Mouse (Mus musculus) heart, postnatal 0 days (tissue): Measurements from ENCODE around the gene Jak2. TPM values are rescaled to one million over a fixed set of nuclear protein-coding genes. Genes with fewer than 3 reads are reported as not detected.

Source experiments
- ATAC-seq: fragments of 200-750 bp; cut with Nextera tagmentation; 2 replicates; pipeline ENCODE4 v1.8.0; 2017; ENCODE audit warnings: low read depth, moderate number of reproducible peaks, moderate library complexity; ENCODE audit not compliant: insufficient read depth
- DNase-seq: peaks from one replicate; pipeline ENCODE4 v3.0.0-alpha.2; 2016; ENCODE audit warnings: low spot score
- H3K27ac ChIP-seq: fragments of 300-500 bp; sonication (generic); 2 replicates; pipeline ENCODE4 v1.5.1; 2014; ENCODE audit warnings: low read depth, mild to moderate bottlenecking
- H3K27me3 ChIP-seq: fragments of 300-500 bp; sonication (generic); 2 replicates; pipeline ENCODE4 v1.6.1; 2014; ENCODE audit warnings: low read length, mixed read lengths; ENCODE audit not compliant: control insufficient read depth, insufficient read depth
- H3K36me3 ChIP-seq: fragments of 300-500 bp; sonication (generic); replicated peaks from 2 replicates; pipeline ENCODE4 v1.6.1; 2014; ENCODE audit warnings: low read length, mixed read lengths; ENCODE audit not compliant: control insufficient read depth, insufficient read depth
- H3K4me1 ChIP-seq: fragments of 300-500 bp; sonication (generic); 2 replicates; pipeline ENCODE4 v1.6.1; 2014; ENCODE audit warnings: antibody characterized with exemption; ENCODE audit not compliant: control insufficient read depth, insufficient read depth
- H3K4me2 ChIP-seq: fragments of 300-500 bp; sonication (generic); 2 replicates; pipeline ENCODE4 v1.6.1; 2014; ENCODE audit warnings: low read depth, mild to moderate bottlenecking, low read length, moderate library complexity
- H3K4me3 ChIP-seq: fragments of 300-500 bp; sonication (generic); 2 replicates; pipeline ENCODE4 v1.5.1; 2014; ENCODE audit warnings: low read depth, low read length
- H3K9ac ChIP-seq: fragments of 300-500 bp; sonication (generic); replicated peaks from 2 replicates; pipeline ENCODE4 v1.6.1; 2014; ENCODE audit warnings: low read depth, low read length, mixed read lengths
- H3K9me3 ChIP-seq: fragments of 300-500 bp; sonication (generic); replicated peaks from 2 replicates; pipeline ENCODE4 v1.6.1; 2016; ENCODE audit warnings: low read length; ENCODE audit not compliant: control insufficient read depth
- CTCF ChIP-seq: IDR thresholded peaks from 2 replicates; pipeline ENCODE4 v1.5.1; 2016; ENCODE audit warnings: antibody characterized with exemption, control low read depth, low read depth
- EP300 ChIP-seq: IDR thresholded peaks from 2 replicates; pipeline ENCODE4 v1.6.1; 2016; ENCODE audit warnings: antibody characterized with exemption, low read depth
- WGBS: fragments of 180-500 bp; shearing (Covaris S2); extraction: QIAGEN DNeasy Blood & Tissue Kit; methylation state at CpG from one replicate; pipeline ENCODE4 v1.1.7; 2014; 5-methylcytosine and 5-hydroxymethylcytosine counted together
- polyA plus RNA-seq: library from polyadenylated mRNA; unstranded; fragments of >200 nt; fragmentation: Nextera tagmentation; extraction: Ambion mirVana; gene quantifications from 2 replicates; pipeline ENCODE4 v1.2.1, GENCODE M21; 2015
- total RNA-seq: library from RNA; depleted of rRNA; stranded (reverse); fragments of >200 nt; gene quantifications from 2 replicates; pipeline ENCODE4 v1.2.3, GENCODE M21; 2014; ENCODE audit warnings: low replicate concordance

Gene Jak2
- total and polyA plus RNA-seq, 2 experiments from 2014 or later: 5.2 to 11.5 TPM

DNA sequence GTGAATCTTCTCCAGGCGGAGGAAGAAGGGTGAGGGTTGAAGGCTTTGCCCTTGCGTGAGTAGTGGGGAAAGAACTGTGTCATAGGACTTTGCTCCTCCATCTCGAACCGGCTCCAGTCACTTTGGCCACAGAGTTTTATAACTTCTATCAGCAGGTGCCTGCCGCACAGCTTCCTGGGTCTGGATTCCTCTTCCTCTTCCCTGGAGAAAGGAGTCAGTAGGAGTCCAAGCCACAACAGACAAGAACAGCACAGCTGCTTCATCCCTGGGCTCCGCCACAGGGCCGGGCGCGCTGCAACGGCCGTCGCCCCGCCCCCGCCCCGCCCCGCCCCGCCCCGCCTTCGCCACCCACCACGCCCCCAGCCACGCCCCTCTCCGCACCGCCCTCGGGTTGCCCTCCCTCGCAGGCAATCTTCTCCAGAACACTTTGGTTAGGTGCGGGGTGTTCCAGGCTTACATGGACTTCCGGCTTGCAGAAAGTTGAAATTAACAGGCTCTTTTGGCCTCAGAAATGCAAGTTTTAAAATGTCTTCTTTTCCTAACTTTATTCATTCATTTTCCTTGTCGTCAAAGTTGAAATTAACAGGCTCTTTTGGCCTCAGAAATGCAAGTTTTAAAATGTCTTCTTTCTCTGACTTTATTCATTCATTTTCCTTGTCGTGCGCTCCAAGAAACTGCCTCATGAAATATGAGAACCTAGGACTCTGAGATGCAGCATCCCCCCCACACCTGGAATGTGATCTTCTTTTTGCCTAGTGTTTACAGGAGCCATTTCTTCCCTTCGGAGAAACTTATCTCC lies 73.6 kb downstream of the Jak2 start, which contains the start of gene Insl6:
Insl6 (minus strand) TSS at position 304 of the 799 bp plus-strand sequence.
- no peaks in the 10 kb centered on the region for H3K36me3 ChIP-seq
- TF ChIP-seq EP300: no peak
- no peak for TF ChIP-seq CTCF
- H3K4me2 ChIP-seq: peak within 1 kb of the TSS; percentile 70
- H3K4me3 ChIP-seq: peak within 1 kb of the TSS; percentile 37
- DNase-seq: peak; percentile 66
- H3K27ac ChIP-seq: no peak within 1 kb of the TSS
- H3K9ac ChIP-seq: 0 out of 2 replicates have a peak within 1 kb of the TSS, but pooled peaks have one; percentile 17
- WGBS: 5% methylated on average over 31 of the region's 31 CpGs
- peak; percentile 98 for ATAC-seq
- H3K27me3 ChIP-seq: 0 out of 2 replicates have a peak, but pooled peaks cover 6% of the 10 kb centered on the region
- no peaks in the 10 kb centered on the region for H3K4me1 ChIP-seq
- H3K9me3 ChIP-seq: no peaks in the 10 kb centered on the region

DNA sequence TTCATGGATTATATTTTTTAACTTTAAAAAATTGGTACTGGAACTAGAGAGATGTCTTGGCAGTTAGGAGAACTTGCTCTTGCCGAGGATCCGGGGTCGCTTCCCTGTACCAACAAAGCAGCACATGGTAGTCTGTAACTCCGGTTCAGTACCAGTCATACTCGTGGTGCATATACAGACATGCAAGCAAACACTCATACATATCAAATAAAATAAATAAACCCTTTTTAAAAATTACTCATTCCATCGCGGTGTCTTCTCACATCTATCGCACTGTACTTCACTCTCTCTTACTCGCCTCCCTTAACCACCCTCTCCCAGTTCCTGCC lies 74.2 kb downstream of the Jak2 start:
- H3K9me3 ChIP-seq: no peaks in the 10 kb centered on the region
- H3K4me2 ChIP-seq: peak overlapping the region; percentile 70
- 0 out of 2 replicates have a peak, but pooled peaks cover 6% of the 10 kb centered on the region for H3K27me3 ChIP-seq
- peak overlapping the region; percentile 37; the same call in 1 of the 2 replicates for H3K4me3 ChIP-seq
- no peaks in the 10 kb centered on the region for H3K36me3 ChIP-seq
- DNase-seq (no peak), ATAC-seq (no peak)
- 65% methylated on average over 9 of the region's 9 CpGs for WGBS
- no peak overlapping the region for H3K27ac ChIP-seq
- TF ChIP-seq EP300 (no peak), CTCF (no peak)
- no peak overlapping the region for H3K9ac ChIP-seq
- no peaks in the 10 kb centered on the region for H3K4me1 ChIP-seq

DNA sequence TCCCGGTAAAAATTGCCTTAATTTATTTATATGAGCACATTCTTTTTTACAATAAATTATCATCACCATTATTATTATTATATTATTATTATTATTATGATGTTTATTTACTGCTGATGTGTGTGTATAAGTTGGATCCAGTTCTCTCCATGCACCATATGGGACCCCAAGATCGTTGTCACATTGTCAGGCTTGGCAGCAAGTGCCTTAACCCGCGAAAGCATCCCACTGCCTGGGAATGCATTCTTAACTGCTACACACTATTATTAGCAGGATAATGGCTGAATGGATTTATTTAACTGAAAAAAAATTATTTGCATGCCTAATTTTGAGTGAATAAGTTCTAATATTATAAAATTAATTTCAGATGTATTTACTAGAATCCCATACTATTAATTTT lies 74.8 kb downstream of the Jak2 start:
- Histone ChIP-seq H3K27ac (no peak overlapping the region), H3K4me1 (no peaks in the 10 kb centered on the region), H3K9me3 (no peaks in the 10 kb centered on the region), H3K27me3 (0 out of 2 replicates have a peak, but pooled peaks cover 6% of the 10 kb centered on the region), H3K9ac (no peak overlapping the region), H3K4me3 (no peak overlapping the region), H3K4me2 (no peak overlapping the region), H3K36me3 (no peaks in the 10 kb centered on the region)
- 78% methylated on average over 4 of the region's 4 CpGs for WGBS
- no peak for DNase-seq
- no peak for ATAC-seq
- TF ChIP-seq CTCF (no peak), EP300 (no peak)

DNA sequence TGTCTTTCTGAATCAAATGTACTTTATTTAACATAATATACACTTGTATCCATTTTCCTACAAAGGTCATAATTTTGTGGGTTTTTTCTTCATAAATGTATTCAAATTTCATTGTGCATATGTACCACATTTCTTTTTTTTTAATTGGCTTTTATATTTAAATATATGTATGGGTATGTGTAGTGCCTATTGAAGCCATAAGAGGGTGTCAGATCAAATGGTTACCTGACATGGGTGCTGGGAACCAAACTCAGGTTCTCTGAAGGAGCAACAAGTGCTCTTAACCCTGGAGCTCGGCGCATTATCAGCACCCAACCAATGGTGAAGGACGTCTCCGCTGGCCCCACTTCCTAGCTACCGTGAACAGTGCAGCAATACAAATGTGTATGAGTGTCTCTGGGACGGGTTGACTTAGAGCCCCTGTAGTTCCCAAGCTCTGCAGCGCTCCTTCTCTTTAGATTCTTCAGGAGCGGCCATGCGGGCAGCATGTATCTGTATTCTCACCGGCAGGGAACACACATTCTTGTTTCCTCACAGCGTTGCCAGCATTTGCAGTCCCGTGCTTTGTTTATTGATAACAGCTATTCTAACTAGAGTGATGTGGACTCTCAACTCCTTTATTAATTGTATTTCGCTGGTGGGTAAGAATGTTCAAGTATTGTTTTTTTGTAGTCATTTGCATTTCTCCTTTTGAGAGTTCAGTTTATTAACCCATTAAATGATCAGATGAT lies 75.4 kb downstream of the Jak2 start:
- Histone ChIP-seq H3K9ac (no peak overlapping the region), H3K27ac (no peak overlapping the region), H3K36me3 (no peaks in the 10 kb centered on the region), H3K27me3 (0 out of 2 replicates have a peak, but pooled peaks cover 6% of the 10 kb centered on the region), H3K4me1 (no peaks in the 10 kb centered on the region), H3K4me3 (no peak overlapping the region), H3K9me3 (no peaks in the 10 kb centered on the region), H3K4me2 (no peak overlapping the region)
- no peak for DNase-seq
- 72% methylated on average over 13 of the region's 13 CpGs for WGBS
- ATAC-seq: no peak
- TF ChIP-seq CTCF (no peak), EP300 (no peak)

DNA sequence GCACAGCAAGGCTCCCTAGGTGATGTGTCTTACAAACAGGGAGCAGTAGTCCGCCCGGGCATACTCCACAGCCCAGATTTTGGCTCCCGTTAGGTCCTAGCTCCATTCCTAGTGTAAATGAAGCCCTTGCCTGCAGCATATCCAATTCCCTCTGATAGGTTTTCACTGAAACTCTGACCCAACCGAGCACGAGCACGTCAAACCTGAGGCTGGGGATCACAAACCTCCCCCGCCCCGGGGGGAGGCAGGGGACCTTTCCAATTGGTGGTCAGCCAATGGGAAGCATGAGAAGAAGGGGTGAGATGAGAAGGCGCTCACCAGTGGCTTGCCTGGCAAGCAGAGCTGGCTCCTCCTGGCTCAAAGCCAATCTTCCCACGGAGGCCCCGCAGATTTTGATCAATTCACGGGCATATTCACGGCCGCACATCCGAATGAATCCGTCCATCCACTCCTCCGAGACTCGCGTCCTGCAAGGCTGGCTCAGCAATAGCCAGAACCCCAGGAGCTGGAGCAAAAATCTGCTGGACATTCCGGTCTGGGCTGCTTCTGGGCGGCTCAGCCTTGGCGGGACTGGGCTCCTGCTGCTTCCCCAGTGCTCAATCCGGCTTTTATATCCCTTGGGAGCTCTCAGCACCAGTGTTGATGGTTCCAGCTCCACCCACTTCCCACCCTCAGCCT lies 82.6 kb downstream of the Jak2 start, which contains the start of gene Rln1:
Rln1 (minus strand) TSS at position 603 of the 678 bp plus-strand sequence.
- no peaks in the 10 kb centered on the region for H3K36me3 ChIP-seq
- peak within 1 kb of the TSS; percentile 56 for H3K4me3 ChIP-seq
- WGBS: 4% methylated on average over 23 of the region's 23 CpGs
- H3K9ac ChIP-seq: peak within 1 kb of the TSS; percentile 60
- peak; percentile 79; the same call in 1 of the 2 replicates for ATAC-seq
- H3K27me3 ChIP-seq: no peaks in the 10 kb centered on the region
- H3K4me1 ChIP-seq: 0 out of 2 replicates have a peak, but pooled peaks cover 6% of the 10 kb centered on the region
- H3K9me3 ChIP-seq: no peaks in the 10 kb centered on the region
- TF ChIP-seq CTCF (no peak), EP300 (no peak)
- peak; percentile 30 for DNase-seq
- no peak within 1 kb of the TSS for H3K27ac ChIP-seq
- H3K4me2 ChIP-seq: peak within 1 kb of the TSS; percentile 86
